Mouse (Mus musculus) layer of hippocampus, postnatal 36 days (tissue): Measurements from ENCODE around the gene Pde6b. TPM values are rescaled to one million over a fixed set of nuclear protein-coding genes. Genes with fewer than 3 reads are reported as not detected.

Source experiments
- DNase-seq, 2 experiments: peaks; one replicate each; pipeline ENCODE4 v3.0.0; 2022
- total RNA-seq, 2 experiments: library from RNA; stranded (reverse); gene quantifications; 2 replicates each; pipeline ENCODE4 v1.2.3; 2021

The Pde6b gene
- total RNA-seq, 2 experiments from 2014 or later: 0.15 to 0.23 TPM

DNA sequence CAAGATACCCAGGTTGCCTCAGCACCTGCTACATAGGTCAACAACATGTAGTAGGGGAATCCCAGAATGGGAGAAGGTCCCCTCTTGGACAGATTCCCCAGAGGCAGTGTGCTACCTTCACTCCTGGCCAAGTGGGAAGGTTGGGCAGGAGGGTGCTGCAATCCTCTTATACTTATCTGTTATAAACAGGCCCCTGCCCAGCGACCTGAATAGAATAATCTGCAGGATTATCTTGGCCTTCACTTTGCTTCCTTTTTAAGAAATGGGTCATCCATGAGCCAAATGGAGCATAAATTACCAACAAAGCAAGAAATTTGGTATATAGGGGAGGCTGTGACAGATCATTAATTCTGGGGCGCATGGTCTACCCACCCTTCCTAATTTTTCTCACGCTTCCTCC, 1.6 kb downstream of the Pde6b start:
- no peak for DNase-seq

GRCm38 (mm10) chr5:108403453-108403852, 15.3 kb downstream of the Pde6b start:
- no peak for DNase-seq

DNA sequence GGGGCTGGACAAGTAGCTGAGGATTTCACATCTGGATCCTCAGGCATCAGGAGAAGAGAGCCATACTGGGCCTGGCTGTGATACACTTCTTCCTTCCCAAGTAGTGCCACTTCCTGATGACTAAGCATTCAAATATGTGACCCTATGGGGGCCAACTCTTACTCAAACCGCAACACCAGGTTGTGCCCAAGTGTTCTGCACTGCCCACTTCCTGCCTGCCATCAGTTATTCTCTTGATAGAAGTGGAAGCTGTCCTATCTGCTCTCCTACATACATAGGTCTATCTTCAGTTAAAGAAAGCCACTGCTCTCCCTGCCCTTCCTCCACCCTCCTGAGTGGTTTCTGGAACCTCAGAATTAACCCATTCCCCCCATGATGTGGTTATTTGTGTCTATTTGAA, 17.3 kb downstream of the Pde6b start:
- no peak for DNase-seq

- no peak for DNase-seq
Observed at GRCm38 (mm10) chr5:108406977-108407376, 18.8 kb downstream of the Pde6b start.

DNA sequence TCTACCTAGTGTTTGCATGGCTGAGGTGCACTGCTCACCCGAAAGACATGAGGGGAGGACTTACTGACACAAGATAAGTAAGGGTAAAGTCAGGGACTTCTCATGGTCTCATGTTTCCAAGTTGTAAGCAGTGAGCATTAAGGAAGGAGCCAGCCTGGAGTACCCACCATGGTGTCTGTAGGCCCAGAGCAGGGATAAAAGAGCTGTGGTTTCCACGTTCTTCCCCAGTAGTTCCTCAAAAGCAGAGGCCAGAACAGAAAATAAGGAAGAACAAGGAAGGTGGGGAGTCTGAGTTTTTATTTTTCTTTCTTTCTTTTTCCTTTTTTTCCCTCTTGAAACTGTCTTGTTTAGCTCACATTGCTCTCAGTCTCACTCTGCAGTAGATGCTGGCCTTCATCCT, 26.5 kb downstream of the Pde6b start:
- DNase-seq: no peak

DNA sequence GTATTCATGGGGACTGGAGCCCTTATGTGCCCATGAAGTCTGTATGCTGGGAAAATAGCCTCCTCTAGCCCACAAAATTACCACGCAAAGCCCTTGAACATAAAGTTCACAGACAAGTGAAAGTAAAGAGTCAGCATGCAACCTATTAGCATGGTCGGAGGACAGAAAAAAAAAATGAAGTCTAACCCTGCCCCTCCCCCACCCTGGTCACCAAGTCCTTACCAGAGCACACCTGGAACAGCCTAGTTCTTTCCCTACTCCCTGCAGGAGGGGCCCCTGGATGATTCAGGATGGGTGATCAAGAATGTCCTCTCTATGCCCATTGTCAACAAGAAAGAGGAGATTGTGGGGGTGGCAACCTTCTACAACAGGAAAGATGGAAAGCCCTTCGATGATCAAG, 34.5 kb downstream of the Pde6b start:
- no peak for DNase-seq

DNA sequence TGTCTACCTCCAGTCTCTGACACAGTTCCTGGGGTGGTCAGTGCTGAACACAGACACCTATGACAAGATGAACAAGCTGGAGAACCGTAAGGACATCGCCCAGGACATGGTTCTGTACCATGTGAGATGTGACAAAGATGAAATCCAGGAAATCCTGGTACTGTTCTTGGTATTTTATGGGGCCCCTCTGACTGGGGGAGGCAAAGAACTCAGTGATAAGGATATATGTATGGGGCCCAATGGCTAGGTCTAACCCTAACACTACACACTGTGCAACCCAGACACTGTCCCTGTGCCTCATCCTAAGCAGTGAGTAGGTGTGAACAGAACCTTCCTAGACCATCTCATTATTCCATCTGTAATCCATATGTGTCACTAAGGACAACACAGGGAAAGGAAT, 35.2 kb downstream of the Pde6b start:
- no peak for DNase-seq

DNA sequence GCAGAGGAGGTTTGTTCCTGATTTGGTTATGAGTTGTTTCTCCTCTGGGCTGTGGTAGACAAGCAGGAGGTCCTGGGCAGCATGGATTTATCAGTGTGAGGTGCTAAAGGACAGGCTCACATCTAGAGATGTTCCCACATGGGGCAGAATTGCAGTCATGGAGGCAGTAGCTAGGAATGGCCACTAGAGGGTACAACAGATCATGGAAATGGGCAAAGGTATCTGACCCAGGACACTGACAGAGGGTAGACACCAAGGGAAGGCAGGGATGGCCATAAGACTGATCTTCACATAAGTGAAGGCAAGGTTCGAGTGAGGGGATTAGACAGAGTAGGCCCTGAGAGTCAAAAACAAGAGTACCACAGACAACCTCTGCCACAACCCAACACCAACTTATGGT, 39.0 kb downstream of the Pde6b start:
- DNase-seq: peak in 1 of 2 experiments; percentile 28

DNA sequence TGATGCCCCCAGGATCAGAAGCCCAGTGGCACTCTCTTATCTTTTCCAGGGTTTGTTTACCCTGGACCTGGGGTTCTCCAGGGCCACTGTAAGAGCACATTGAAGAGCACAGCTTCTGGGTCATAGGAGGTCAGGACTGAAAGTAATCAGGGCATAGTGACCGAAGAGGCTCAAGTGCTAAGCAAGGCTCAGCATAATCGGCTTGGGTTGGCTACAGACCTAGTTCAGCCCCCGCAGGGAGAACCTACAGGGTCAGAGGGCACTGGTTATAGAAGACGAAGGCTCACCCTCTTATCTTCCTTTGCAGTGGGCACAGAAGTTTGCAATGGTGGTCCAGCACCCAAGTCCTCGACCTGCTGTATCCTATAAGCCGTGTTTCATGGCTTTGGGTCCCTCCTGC, 43.0 kb downstream of the Pde6b start:
- no peak for DNase-seq

GRCm38 (mm10) chr5:108433804-108434587, 45.8 kb downstream of the Pde6b start, which contains the start of gene Atp5k:
TSS of gene Atp5k (minus strand) at chr5:108434448.
- peak; percentile 88 to 91 for DNase-seq

GRCm38 (mm10) chr5:108436101-108436500, 47.9 kb downstream of the Pde6b start:
- no peak for DNase-seq

DNA sequence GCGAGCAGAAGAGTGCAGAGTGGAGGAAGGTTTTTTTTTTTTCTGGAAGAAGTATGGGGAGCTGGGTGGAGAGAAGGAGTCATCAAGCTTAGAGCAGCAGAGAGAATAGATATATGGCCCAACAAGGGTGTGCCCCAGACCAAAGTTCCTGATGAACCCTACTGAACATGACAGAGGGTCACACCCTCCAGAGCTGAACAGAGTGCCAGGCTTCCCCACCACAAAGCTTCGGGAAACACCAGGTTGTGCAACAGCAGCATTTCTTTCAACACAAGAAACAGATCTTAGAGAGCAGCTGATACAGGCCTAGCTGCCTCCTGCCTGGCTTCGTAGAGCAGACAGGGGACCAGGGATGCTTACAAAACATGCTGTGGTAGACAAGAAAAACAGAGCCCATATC, 58.8 kb downstream of the Pde6b start:
- DNase-seq: no peak

GRCm38 (mm10) chr5:108447857-108448256, 59.7 kb downstream of the Pde6b start:
- DNase-seq: no peak

- no peak for DNase-seq
Observed at GRCm38 (mm10) chr5:108448785-108449668, 60.8 kb downstream of the Pde6b start, which contains the start of gene Mfsd7a. TSS of gene Mfsd7a (minus strand) at chr5:108448891.

DNA sequence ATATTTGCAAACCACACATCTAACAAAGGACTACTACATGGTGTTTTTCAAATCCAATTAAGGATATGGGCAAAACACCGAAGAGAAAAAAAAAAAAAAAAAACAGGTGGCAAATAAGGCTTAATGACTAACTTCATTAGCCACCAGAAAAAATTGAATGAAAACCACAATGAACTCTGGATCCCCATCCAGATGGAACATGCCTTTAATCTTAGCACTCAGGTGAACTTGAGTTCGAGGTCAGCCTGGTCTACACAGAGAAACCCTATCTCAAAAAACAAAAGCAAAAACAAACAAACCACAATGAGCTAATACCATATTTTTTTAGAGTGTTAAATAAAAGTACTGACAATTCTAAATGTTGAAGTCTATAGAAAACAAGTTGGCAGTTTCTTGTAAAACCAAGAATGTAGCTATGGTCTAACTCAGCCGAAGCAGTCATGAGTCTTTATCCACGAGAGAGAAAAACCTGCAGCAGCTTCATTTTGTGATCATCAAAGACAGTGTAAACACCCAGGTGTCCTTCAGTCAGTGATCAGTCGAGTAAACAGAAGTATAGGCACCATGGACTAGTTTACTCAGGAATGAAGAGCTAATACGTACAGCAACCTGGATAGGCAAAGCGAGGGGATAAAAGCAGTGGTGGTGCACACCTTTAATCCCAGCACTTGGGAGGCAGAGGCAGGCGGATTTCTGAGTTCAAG, 62.8 kb downstream of the Pde6b start:
- DNase-seq: no peak

GRCm38 (mm10) chr5:108451611-108452010, 63.4 kb downstream of the Pde6b start:
- no peak for DNase-seq

GRCm38 (mm10) chr5:108452422-108452821, 64.2 kb downstream of the Pde6b start:
- DNase-seq: no peak

- DNase-seq: no peak
Observed at GRCm38 (mm10) chr5:108454094-108454493, 65.9 kb downstream of the Pde6b start.

DNA sequence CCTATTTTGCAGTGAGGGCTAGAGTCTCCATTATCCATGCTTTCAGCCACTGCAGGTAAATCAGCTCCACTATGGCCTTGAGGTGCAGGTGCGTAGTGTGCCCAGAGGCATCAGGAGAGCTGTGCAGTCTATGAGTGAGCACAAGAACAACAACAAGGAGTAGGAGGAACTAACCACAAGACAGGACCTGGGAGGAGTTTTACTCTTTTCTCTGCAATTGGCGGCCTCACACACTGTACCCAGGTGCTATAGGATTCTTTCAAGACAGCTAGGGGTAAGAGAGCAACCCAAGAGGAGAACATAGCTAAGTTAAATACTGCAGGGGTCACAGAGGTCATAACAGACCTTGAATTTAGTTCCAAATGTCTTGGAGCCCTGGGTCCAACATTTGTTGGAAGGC, 70.5 kb downstream of the Pde6b start:
- no peak for DNase-seq

- no peak for DNase-seq
Observed at GRCm38 (mm10) chr5:108460461-108460860, 72.3 kb downstream of the Pde6b start.

- peak; percentile 96 for DNase-seq
Observed at GRCm38 (mm10) chr5:108461082-108462065, 73.2 kb downstream of the Pde6b start, which contains the start of gene Pcgf3. TSS of gene Pcgf3 (plus strand) at chr5:108461232.
